Mouse (Mus musculus) spleen, postnatal 10 days (tissue): Measurements from ENCODE around the gene Notch1.
A peak's percentile ranks its signal among the peaks of the same experiment; 100 is the strongest.

Experiments
- DNase-seq, 2 experiments: peaks; one replicate each; pipeline ENCODE4 v3.0.0; 2021 to 2022; ENCODE audit warnings: low spot score in 2 of 2

The Notch1 gene

DNA sequence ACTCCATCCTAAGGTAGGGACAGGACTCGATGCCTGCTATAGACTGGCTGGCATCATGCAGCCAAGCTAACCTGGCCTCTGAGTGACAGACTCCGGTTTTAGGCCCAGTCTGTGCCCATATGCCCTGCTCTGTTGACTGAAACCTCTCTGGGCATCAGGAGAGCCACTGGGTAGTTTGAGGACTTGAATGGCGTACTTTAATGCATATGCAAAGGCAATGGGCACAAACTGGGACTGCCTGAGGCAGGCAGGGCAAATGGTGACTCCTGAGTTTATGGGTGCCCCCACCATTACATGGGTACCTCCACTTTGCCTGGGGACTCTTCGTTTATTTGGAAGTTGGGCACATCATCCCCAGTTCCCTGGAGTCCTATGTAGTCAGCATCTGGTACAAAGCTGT is 69.8 kb downstream of the Notch1 start:
- no peak for DNase-seq

DNA sequence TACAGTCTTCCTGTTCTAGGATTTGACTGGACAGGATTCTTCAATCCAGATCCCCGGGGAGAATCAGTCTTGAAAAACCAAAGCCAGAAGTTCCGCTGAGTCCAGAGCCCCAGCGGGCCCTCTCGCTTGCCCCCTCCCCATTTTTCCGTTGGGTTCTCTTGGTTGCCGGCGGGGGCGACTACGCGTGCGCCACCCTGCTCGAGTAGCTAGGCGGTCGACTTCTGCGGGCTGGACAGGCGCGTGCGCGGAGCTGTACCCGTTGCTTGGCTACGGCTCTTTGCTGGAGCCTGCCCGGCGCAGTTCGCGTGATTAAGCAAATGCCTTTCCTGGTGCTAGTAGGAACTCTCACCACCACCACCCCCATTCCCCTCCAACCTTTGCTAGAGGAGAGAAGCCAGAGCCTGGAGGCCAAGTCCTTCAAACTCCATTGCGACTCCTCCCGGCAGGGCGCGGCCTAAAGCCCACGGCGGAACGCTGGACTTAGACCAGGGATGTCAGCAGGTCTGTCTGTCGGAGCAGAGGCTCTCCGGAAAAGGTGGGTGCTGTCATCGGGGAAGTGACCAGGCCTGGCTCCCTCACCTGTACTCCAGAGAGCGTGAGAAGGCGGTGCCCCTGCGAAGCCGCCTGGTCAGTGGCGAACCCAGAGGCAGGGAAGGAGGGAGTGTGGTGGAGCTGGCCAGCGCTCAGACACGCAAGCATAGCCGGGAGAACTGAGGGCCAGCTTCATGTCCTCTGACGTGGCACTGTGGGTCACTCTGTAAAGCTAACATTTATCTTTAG is 70.6 kb downstream of the Notch1 start:
- DNase-seq = peak in 1 of 2 experiments; percentile 91

DNA sequence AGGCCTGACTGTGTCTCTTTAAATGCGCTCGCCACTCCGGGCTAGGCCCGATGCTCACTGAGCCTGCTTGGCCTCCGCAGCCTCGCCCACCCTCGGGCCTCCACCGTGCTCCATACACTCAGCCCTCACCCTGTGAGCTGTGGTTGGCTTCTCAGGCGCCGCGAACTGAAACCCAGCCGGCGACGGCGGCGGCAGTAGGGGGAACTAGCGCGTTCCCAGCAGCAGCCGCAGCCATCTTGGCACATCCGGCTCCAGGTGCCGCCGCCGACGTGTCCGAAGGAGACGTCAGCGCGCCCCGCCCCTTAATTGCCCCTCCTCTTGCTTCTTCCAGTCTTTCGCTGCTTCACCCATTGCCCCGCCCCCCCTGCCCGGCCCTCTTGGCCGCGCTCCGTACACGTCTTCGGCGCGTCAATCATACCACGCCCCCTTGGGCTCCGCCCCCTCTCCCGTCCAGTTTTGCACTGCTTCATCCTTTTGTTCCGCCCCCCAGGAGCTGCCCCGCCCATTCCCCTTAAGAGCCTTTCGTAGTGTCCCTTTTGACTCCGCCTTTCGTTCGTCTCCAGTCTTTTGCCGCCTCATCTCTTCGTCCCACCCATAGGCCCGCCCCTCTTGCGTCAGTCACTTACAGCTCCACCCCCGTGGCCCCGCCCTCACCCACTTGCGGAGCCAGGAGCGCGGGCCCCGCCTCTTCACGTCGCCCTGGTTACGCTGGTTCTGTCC is 71.4 kb downstream of the Notch1 start, which contains the start of gene Sec16a:
Gene Sec16a (minus strand): TSS at position 271 of the 720 bp plus-strand sequence.
- DNase-seq = peak; percentile 99 to 100

DNA sequence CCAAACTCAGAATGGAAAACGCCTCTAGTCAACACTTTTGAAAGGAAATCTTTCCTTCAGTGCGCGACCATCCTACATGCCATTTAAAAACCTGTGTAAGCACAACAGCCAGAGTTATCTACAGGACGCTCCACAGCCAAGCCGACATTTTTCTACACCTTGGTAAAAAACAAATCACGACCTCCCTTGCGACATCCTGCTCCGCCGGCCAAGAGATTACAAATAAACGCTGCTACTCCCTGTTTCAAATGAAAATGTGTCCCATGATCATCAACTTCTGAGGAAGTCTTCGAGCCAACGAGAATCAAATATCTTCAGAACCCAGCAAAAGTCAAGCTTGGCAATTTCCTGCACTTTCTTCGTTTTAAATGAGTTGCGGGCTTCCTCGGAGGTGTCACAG is 72.1 kb downstream of the Notch1 start:
- peak in 1 of 2 experiments; percentile 17 for DNase-seq

DNA sequence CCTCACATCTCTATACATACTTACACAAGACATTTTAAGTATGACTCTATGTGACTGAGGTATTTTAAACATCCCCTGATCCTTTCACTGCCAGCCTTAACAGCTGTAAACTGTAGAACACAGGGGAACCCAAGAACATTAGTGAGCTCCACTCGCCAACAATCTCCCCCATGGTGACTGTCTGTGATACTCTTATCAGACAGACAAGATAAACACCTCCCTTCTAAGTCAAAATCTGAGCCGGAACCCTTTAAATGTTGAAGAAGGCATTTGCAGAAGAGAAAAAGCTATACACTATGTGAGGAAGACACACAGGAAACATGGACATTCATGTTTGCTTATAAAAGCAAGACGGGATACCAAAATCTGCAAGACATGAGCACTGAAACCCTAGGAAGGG is 72.6 kb downstream of the Notch1 start:
- no peak for DNase-seq

DNA sequence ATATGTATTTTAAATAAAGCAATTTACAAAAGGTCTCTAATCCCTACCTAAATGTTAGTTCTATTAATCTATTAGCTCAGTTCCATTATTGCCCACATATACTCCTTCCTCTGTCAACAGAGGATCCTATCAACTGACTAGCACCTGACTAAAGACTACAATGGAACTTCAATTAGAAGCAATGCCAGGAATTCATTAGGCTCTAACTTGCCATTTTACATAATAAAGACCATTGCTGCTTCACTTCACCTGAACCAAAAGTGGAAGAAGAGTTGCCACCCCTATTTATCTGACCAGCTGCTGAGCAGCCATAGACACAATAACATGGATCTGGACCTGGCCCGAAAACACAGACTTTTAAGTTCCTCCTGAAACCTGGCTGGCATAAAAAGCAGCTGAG is 73.6 kb downstream of the Notch1 start:
- no peak for DNase-seq

DNA sequence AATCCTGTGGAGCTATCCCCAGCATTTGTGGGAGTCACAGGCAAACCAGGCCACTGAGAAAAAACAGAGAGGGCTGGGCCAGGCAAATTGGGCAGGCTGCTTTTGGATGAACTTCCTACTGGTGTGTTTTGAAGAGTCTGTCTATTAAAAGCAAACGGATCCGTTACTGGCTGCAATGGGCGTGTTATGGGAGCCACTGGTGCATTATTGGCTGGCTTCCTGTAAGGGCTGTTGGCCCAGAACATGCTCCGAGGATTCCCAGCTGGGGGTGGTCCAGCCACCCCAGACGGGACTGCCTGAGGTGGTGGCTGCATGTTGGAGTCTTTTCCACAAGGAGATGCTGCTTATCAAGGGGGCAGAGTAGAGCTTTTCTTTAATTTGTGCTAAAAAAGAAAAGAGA is 74.8 kb downstream of the Notch1 start:
- DNase-seq = no peak

DNA sequence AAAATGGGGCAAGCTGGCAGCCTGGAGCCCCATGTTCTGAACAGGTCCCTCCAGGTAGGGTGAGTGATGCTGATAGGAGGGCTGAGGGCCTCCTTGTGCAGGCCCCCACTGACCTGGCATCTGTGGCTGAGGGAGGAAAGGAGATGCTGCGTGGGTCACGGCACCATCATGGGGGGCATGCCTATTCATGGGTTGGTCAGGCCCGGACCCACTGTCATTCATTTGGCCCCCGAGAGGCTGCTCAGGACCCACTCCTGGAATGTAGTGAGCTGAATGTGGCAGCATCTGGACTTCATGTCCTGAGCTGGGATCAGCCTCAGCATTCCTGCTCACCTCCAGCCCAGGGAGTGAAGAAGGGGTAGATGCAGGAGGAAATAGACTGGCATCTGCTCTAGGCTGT is 75.2 kb downstream of the Notch1 start:
- DNase-seq = no peak

DNA sequence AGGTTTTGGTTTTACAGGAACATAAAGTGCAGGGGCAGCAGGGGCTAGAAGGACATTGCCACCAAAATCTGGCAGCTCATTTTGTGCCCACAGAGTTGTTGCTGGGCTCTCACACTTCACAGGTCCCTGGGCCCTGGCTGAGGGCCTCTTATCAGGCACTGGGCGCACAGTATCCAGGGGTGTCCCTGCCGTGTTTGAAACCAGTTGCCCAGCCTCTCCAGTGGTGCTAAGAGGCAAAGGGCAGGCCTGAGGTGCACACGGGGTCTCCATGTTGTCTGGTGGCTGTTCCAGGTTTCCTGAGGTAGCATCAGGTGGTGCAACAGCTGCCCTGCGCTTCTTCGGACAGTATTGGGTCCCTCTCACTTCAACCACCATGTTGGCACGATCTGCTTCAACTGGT is 76.8 kb downstream of the Notch1 start:
- DNase-seq = no peak

DNA sequence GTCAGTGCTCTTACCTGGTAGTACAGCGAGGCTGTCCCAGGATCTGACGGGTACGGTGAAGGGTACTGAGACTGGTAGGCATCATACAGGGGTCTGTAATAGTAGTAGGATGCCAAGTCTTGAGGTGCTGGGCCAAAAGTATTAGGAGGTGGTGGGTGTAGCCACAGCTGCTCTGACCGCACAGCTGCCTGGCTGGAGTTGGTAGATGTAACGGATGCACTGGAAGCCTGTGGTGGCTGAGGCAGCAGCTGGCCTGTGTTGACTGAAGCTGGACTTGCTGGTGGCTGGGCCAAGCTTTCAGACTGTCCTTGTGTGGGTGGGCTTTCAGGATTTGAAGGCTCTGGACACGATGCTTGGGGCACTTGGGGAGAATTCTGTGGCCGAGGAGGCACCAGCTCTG is 78.1 kb downstream of the Notch1 start:
- no peak for DNase-seq

DNA sequence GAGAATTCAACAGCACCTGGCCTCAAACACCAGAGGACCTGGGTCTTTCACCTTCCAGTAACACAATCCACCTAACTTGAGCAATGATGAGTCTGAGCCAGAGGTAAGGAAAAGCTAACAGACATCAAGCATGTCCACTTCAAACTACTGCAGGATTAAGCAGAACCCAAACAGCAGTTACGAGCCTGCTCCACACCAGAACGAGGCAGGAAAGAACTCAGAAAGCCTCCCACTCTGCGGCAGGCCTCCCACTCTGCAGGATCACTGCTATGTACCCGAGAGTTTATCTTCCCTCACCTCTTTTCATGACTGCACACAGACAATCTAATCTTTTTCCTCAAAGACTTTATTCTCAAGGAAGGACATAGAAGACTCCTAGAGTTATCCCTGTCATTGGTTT is 79.2 kb downstream of the Notch1 start:
- no peak for DNase-seq

DNA sequence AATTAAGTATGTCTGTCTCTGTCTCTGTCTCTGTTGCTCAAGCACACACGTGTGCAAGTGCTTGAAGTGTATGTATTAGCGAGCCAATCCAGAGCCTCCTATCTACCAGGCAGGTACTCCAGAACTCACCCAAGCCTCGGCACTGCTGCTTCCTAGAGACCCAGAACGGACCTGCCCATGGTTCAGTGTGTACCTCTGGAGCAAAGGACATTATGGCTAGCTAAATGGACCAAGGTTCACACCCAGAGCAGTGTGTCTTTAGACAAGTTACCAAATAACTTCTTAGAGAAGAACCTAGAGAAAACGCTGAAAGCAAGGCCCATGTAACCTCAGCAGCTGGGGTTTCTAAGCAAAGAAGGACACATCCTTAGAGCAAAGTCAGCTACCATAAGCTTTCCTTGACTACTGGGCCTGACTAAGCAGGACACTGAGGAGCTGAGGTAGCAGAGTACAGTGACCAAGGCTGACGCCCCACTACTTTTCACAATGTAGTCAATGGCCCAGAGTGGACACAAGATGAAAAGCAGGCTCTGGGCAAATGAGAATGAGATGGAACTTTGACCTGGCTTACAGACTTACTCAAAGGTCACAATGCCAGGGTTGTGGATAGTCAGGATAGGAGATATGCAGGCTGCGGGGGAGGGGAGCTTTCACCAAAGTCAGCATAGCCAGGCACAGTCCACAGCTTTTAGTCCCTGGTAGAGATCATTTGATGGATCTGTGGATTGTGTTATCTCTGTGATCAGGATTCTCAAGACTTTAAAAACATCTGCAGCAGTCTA is 81.5 kb downstream of the Notch1 start:
- no peak for DNase-seq

DNA sequence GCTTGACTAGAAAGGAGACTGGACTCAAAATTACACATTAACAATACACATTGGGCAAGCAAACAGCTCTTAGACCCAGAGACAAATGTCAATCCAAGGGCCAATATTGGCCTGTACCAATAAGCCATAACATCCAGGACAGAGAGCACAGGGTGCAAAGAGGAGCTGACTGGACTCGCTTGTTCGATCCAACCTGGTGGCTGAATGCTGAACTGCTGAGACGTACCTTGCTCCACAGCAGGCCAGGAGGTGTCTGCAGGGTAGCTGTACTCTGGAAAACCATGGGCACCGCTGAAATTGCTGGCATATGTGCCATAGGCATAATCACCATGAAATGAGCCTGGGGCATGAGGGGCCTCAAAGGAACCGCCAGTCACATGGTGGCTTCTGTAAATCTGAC is 86.6 kb downstream of the Notch1 start:
- DNase-seq = no peak

DNA sequence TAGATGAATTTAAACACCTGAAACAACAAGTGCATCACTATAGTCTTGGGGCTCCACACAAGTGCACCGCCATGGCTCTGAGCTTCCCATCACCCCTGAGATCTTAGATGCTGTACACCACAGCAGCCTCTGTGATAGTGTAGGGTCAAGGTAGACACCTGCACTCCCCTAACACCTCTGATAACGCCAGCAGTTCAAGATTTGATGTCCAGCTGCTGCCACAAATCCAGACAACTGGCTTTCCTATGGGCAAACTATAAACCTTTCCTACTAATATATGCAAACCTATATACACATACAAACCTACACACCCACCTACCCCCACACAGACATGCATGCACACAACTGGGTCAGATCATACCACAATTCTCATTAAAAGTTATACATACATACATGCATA is 91.9 kb downstream of the Notch1 start:
- no peak for DNase-seq

DNA sequence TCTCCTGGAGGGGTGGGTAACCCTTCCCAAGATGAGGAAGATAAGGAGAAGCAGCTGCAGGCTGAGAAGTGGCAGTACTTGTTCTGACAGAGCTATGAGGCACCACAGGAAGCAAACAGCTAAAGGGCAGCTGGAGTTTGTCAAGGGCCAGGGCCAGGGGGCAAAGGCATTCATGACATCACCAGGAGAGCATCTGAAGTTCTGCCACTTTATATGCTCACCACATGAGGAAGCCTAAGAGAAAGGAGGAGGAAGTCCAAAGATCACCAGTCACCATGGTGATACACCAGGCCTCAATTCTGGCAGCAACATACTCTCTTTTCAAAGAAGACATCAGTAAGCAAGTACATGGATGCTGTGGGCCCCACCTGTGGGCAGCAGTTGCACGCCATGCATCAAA is 93.4 kb downstream of the Notch1 start:
- no peak for DNase-seq

DNA sequence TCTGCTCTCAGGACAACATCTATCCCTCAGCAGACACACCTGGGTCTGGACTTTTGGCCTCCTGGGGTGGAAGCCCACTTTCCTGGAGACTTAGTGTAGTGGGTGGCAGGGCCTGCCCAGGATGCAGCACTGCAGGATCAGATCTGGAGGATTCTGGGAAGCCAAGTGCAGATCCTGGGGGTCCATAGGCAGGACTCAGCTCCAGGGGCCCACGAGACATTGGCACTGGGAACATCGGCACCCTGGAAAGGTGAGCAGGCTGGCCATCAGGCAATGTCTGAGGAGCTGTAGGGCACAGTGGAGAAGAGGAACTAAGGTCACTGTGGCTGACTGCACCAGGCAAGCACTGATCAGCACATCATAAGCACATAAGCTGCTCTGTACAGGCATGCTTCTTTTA is 94.5 kb downstream of the Notch1 start:
- DNase-seq = no peak

DNA sequence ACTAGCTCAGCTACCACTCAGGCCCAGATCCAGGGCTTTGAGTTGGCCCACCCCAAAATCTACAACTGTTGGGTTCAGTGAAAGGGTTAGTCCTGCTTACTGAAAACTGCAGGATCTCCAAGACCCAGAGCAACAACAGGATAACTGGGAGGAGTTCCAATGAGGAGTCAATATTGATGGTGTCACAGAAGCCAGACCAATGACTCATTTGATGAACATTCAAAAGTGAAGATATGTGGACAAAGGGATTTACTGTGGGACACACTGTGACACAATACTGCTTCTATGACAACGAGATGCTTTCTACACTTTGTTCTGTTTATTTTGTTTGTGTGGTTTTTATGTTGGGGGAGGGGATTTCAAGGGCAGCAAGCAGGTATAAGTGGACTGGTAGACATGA is 98.3 kb downstream of the Notch1 start:
- DNase-seq = no peak

DNA sequence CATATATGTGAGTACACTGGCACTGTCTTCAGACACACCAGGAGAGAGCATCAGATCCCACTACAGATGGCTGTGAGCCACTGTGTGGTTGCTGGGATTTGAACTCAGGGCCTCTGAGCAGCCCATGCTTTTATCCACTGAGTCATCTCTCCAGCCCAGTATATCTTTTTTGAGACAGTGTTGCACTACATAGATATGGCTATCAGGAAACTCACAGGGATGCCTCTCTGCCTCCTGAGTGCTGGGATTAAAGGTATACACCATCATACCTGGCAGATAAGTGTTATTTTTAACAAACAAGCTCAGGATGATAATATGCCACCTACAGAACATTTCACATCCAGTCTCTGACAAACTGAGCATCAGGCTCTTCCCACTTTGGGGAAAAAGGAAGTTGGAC is 99.4 kb downstream of the Notch1 start:
- DNase-seq = no peak

DNA sequence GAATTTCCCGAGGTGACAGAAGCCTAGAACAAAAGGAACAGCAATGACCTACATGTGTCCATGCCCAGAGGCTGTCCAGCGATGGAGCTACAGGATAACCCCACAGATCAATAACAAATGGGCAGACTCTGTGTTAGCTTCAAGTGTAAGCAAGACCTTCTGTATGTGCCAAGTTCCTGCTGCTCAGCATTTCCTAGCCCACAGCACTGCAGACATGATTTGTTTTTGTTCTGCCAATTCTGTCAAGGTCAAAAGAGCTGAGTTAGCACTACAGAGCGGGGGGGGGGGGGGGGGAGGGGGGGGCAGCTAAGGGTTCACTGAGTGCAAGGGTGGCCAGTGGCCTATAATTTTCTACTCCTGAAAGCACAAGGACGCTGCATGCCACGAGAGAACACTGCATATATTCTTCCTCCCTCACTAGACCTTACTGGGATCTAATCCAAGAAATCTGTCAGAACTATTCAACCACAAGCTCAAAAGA is 105.5 kb downstream of the Notch1 start:
- no peak for DNase-seq

DNA sequence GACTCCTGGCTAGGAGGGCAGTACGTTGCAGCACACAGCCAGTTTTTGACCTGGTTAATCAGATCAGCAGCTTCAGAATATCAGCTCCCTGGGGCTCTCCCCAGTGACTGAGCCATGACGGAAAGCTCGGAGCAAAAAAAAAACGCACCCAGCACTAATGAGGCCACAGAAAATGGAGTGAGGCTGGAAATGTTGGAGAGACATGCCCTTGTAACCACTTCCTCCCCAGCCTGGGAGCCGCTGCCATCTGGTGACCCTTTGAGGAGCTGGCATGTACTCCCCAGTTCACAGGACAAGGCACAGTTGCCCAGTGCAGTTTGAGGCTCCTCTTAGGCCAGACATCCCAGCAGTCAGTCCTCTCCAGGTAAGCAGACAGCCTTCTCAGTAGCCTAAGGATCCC is 106.4 kb downstream of the Notch1 start:
- no peak for DNase-seq

DNA sequence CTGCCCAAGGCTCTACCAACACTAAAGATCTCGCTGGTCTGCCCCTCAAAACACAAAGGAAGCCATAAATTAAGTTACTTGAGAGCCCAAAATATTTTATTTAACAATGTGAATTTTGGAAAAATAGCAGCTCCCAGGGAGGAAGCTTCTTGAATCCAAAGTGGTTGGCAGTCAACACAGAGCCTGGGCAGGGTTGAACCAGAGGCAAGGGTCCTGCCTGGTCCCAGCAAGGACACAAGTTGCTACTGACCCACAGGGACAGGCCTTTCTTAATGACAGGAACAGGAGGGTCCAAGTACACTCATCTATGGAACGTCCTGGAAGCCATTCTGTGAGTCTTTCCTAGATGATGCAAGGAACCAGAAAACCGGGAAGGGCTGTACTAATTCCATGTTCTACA is 107.1 kb downstream of the Notch1 start:
- DNase-seq = no peak
